Mouse (Mus musculus): ENCODE data around the gene Fcmr. TPM values are rescaled to one million over a fixed set of nuclear protein-coding genes. Genes with fewer than 3 reads are reported as not detected.

Fcmr gene
- polyA plus RNA-seq, 1 experiment: 25.0 TPM

DNA sequence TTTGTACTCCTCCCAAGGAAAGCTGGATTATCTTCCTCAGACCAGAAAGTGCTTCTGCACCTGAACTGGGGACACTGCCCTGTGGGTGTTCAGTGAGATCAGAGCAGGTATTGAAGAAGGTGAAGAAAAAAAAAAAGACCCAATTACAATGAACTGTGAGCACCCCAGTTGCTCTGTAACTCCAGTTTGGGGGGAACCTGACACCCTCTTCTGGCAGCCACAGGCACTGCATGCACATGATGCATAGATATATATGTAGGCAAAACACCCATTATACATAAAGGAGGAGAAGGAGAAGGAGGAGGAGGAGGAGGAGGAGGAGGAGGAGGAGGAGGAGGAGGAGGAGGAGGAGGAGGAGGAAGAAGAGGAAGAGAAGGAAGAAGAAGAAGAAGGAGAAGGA is 61.0 kb downstream of the Fcmr start:
- no peak for TF ChIP-seq POLR2A (IDR thresholded peaks at IDR 0.05; ENCODE audit: borderline replicate concordance, extremely low read depth, low read depth, low read length)
- 0 out of 2 replicates have a peak, but pooled peaks have one; percentile 23 for TF ChIP-seq CTCF (IDR thresholded peaks at IDR 0.05; ENCODE audit: insufficient read depth, low read length)
- no peaks in the 10 kb centered on the region for H3K4me1 ChIP-seq (ENCODE audit: control insufficient read depth, insufficient read depth, low read length)
- no peak for DNase-seq
- no peak overlapping the region for H3K4me3 ChIP-seq (replicated peaks; ENCODE audit: extremely low read depth, low read depth, low read length)

Other genes with a start within 250 kb of the Fcmr start
- gene Zp3r, start 236.0 kb upstream of the Fcmr start, polyA plus RNA-seq (2012; rRNA removed): not detected in 2 replicates
- gene C4bp, start 204.0 kb upstream of the Fcmr start, polyA plus RNA-seq (2012; rRNA removed): 0.06 and 0.15 TPM in 2 replicates
- 0.10 TPM in 1 of 2 replicates, not detected in the other for gene Gm29427, start 149.9 kb upstream of the Fcmr start, polyA plus RNA-seq (2012; rRNA removed)
- 2.2 and 3.1 TPM in 2 replicates for gene Yod1, start 148.3 kb upstream of the Fcmr start, polyA plus RNA-seq (2012; rRNA removed)
- 16.7 and 23.7 TPM in 2 replicates for gene Pfkfb2, start 136.4 kb upstream of the Fcmr start, polyA plus RNA-seq (2012; rRNA removed)
- gene AA986860, start 133.7 kb upstream of the Fcmr start, polyA plus RNA-seq (2012; rRNA removed): 25.6 and 35.4 TPM in 2 replicates
- gene Fcamr, start 64.8 kb upstream of the Fcmr start, polyA plus RNA-seq (2012; rRNA removed): 0.71 and 1.3 TPM in 2 replicates
- gene Pigr, start 39.0 kb upstream of the Fcmr start, polyA plus RNA-seq (2012; rRNA removed): 15.2 and 21.6 TPM in 2 replicates
- not detected in 2 replicates for gene Il24, start 21.8 kb downstream of the Fcmr start, polyA plus RNA-seq (2012; rRNA removed)
- gene Il20, start 45.8 kb downstream of the Fcmr start, polyA plus RNA-seq (2012; rRNA removed): not detected in 2 replicates
- not detected in 2 replicates for gene Il19, start 74.4 kb downstream of the Fcmr start, polyA plus RNA-seq (2012; rRNA removed)
- gene Il10, start 154.2 kb downstream of the Fcmr start, polyA plus RNA-seq (2012; rRNA removed): 0.08 TPM in 1 of 2 replicates, not detected in the other
- 91.4 and 120 TPM in 2 replicates for gene Mapkapk2, start 232.2 kb downstream of the Fcmr start, polyA plus RNA-seq (2012; rRNA removed)

Measured in lung, adult 2 months (tissue).